20 mouse cellular contexts compared by ENCODE assay signal in the genomic region with DNA sequence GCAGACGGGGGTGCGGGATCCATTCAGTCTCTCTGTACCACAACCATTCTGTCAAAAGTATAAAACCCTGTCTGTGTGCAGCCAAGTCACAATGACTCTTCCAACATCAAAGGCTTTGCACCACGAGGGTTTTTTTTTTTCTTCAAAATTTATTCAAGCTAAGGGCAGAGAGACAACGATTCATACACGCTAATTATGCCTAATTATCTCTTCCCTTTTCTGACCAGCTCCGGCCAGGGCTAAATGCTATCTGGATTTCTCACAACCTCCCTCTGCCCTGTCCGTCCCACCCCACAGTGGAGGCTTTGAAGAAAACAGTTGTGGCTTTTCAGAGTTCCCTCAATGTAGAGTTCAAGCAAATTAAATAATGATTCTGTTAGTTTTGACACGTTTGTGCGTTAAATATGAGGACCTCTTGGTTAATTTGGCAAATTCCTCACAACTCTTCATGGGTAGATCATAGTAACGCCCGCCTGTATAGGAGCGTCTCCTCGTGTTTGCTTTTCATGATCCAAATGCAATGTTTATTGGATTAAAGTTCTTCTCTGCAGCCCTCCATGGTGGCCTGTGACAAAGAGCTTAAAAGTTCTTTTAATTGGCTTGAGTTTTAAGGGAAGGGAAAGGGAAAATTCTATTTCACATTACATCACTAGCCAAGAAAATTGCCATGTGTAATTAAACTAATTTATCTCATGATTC.
A peak's percentile ranks its signal among the peaks of the same experiment; 100 is the strongest.
DNase-seq lines count a peak whose midpoint lies in the region; ATAC-seq and TF ChIP-seq lines count a peak whose summit lies in the region.
"Had no signal": no experiment of that assay in that cellular context is flagged by ENCODE, and none has a peak within 500 bp of the region (broad histone marks: within the 10 kb centered on the region; RNA-seq: fewer than 3 reads in every experiment).

No protein-coding gene starts in this region.

- no peak overlapping the region for H3K4me2 ChIP-seq in kidney, embryonic 16.5 days (replicated peaks; ENCODE audit: low read depth, low read length)
- peak overlapping the region; percentile 7; the same call in 1 of the 2 replicates for H3K4me2 ChIP-seq in midbrain, embryonic 13.5 days (replicated peaks)
- H3K4me2 ChIP-seq: limb, embryonic 15.5 days; liver, embryonic 15.5 days; neural tube, embryonic 12.5 days had no signal

- H3K9me3 ChIP-seq in kidney, embryonic 16.5 days (ENCODE audit: low read length): no peaks in the 10 kb centered on the region
- no peaks in the 10 kb centered on the region for H3K9me3 ChIP-seq in midbrain, embryonic 13.5 days
- H3K9me3 ChIP-seq: limb, embryonic 15.5 days; liver, embryonic 15.5 days; neural tube, embryonic 12.5 days had no signal

- no peak overlapping the region for H3K27ac ChIP-seq in kidney, embryonic 16.5 days (ENCODE audit: low read length)
- no peak overlapping the region for H3K27ac ChIP-seq in midbrain, embryonic 13.5 days
- no peak overlapping the region for H3K27ac ChIP-seq in thymus, adult 2 months (ENCODE audit: control insufficient read depth, insufficient read depth, low read length)
- no peak overlapping the region for H3K27ac ChIP-seq in cerebellum, adult 2 months (ENCODE audit: insufficient read depth, low read length)
- H3K27ac ChIP-seq: limb, embryonic 15.5 days; liver, embryonic 15.5 days; neural tube, embryonic 12.5 days had no signal

- no peaks in the 10 kb centered on the region for H3K4me1 ChIP-seq in kidney, embryonic 16.5 days (ENCODE audit: insufficient read depth, low read length)
- peaks cover 16% of the 10 kb centered on the region for H3K4me1 ChIP-seq in midbrain, embryonic 13.5 days (replicated peaks)
- H3K4me1 ChIP-seq in thymus, adult 2 months (replicated peaks; ENCODE audit: control insufficient read depth, insufficient read depth, low read length): no peaks in the 10 kb centered on the region
- no peaks in the 10 kb centered on the region for H3K4me1 ChIP-seq in cerebellum, adult 2 months (ENCODE audit: control insufficient read depth, insufficient read depth, low read length)
- H3K4me1 ChIP-seq: limb, embryonic 15.5 days; liver, embryonic 15.5 days; neural tube, embryonic 12.5 days had no signal

- no peaks in the 10 kb centered on the region for H3K36me3 ChIP-seq in kidney, embryonic 16.5 days (ENCODE audit: insufficient read depth, low read length)
- no peaks in the 10 kb centered on the region for H3K36me3 ChIP-seq in midbrain, embryonic 13.5 days
- H3K36me3 ChIP-seq in thymus, adult 2 months (ENCODE audit: control insufficient read depth, insufficient read depth, low read length): no peaks in the 10 kb centered on the region
- H3K36me3 ChIP-seq: limb, embryonic 15.5 days; liver, embryonic 15.5 days; neural tube, embryonic 12.5 days had no signal

- no peak overlapping the region for H3K4me3 ChIP-seq in kidney, embryonic 16.5 days (ENCODE audit: low read length)
- no peak overlapping the region for H3K4me3 ChIP-seq in midbrain, embryonic 13.5 days (replicated peaks)
- H3K4me3 ChIP-seq in thymus, adult 2 months (ENCODE audit: control insufficient read depth, insufficient read depth, low read length): no peak overlapping the region
- no peak overlapping the region for H3K4me3 ChIP-seq in cerebellum, adult 2 months (replicated peaks; ENCODE audit: insufficient read depth, low read depth, low read length)
- H3K4me3 ChIP-seq: limb, embryonic 15.5 days; liver, embryonic 15.5 days; neural tube, embryonic 12.5 days had no signal

- no peak for TF ChIP-seq CTCF in thymus, adult 2 months (IDR thresholded peaks at IDR 0.05; ENCODE audit: borderline replicate concordance, control insufficient read depth, extremely low read depth, insufficient read depth, low read length, poor library complexity)
- no peak for TF ChIP-seq CTCF in cerebellum, adult 2 months (IDR thresholded peaks at IDR 0.05; ENCODE audit: borderline replicate concordance, insufficient read depth, low read depth, low read length)

- no peak for TF ChIP-seq POLR2A in thymus, adult 2 months (IDR thresholded peaks at IDR 0.05; ENCODE audit: control insufficient read depth, extremely low read depth, insufficient read depth, low read length, poor library complexity)
- TF ChIP-seq POLR2A in cerebellum, adult 2 months (IDR thresholded peaks at IDR 0.05; ENCODE audit: borderline replicate concordance, insufficient read depth, low read length): no peak

- WGBS in kidney, embryonic 16.5 days: 72% methylated on average over 13 of the region's 13 CpGs
- WGBS in midbrain, embryonic 13.5 days: 13% methylated on average over 13 of the region's 13 CpGs
- 91% methylated on average over 13 of the region's 13 CpGs for WGBS in thymus, adult 2 months
- WGBS in cerebellum, adult 2 months: 57% methylated on average over 13 of the region's 13 CpGs

- peak; percentile 30 for DNase-seq in embryo, embryonic 10.5 days (ENCODE audit: low spot score)
- DNase-seq in embryo, embryonic 10 days (ENCODE audit: low spot score): no peak
- peak; percentile 8 for DNase-seq in kidney, postnatal 14 days
- peak; percentile 14 for DNase-seq in embryo, embryonic 11 days
- DNase-seq in thymus, adult 2 months: no peak
- DNase-seq in cerebellum, adult 2 months: no peak
- DNase-seq: adrenal gland, postnatal 10 days; cerebellum, postnatal 14 days; gastrocnemius, postnatal 14 days; kidney, adult 18-20 months; right cerebral cortex, postnatal 14 days; spleen, adult 18-20 months; thymus, postnatal 4 days had no signal

- no peak overlapping the region for H3K9ac ChIP-seq in kidney, embryonic 16.5 days (replicated peaks; ENCODE audit: low read length)
- H3K9ac ChIP-seq in midbrain, embryonic 13.5 days (replicated peaks): no peak overlapping the region
- H3K9ac ChIP-seq: limb, embryonic 15.5 days; liver, embryonic 15.5 days; neural tube, embryonic 12.5 days had no signal

- ATAC-seq in kidney, embryonic 16.5 days (ENCODE audit: low FRiP score, low TSS enrichment): no peak
- no peak for ATAC-seq in midbrain, embryonic 13.5 days
- ATAC-seq: lung, postnatal 0 days; Patski had no signal

- H3K27me3 ChIP-seq in kidney, embryonic 16.5 days (ENCODE audit: insufficient read depth, low read length): no peaks in the 10 kb centered on the region
- no peaks in the 10 kb centered on the region for H3K27me3 ChIP-seq in midbrain, embryonic 13.5 days
- H3K27me3 ChIP-seq in thymus, adult 2 months (ENCODE audit: control insufficient read depth, insufficient read depth, low read length): no peaks in the 10 kb centered on the region
- H3K27me3 ChIP-seq in cerebellum, adult 2 months (ENCODE audit: control insufficient read depth, insufficient read depth, low read length): no peaks in the 10 kb centered on the region
- H3K27me3 ChIP-seq: limb, embryonic 15.5 days; liver, embryonic 15.5 days; neural tube, embryonic 12.5 days; Patski had no signal

Comparison
In these comparisons a context has a peak if more than half of its experiments do, and no peak if none do; other contexts are left out.
1. DNase-seq: peak in embryo, embryonic 10.5 days (single experiment), kidney, postnatal 14 days (single experiment) and embryo, embryonic 11 days (single experiment); none in embryo, embryonic 10 days (single experiment), thymus, adult 2 months (single experiment) and cerebellum, adult 2 months (0 of 2).